Mouse (Mus musculus) intestine, embryonic 14.5 days (tissue): ENCODE measurements around the gene Hypm. TPM values are rescaled to one million over a fixed set of nuclear protein-coding genes. Genes with fewer than 3 reads are reported as not detected.

Experiments used
- ATAC-seq: fragments of 200-750 bp; cut with Nextera tagmentation; replicated peaks from 2 replicates; pipeline ENCODE4 v1.8.0; 2017; ENCODE audit warnings: low read depth, moderate number of reproducible peaks, moderate TSS enrichment, moderate library complexity; ENCODE audit not compliant: low FRiP score, low TSS enrichment
- DNase-seq: peaks from one replicate; pipeline ENCODE4 v3.0.0-alpha.2; 2018; ENCODE audit warnings: low spot score
- H3K27ac ChIP-seq: fragments of 300-500 bp; sonication (generic); 2 replicates; pipeline ENCODE4 v1.5.1; 2014; ENCODE audit warnings: low read depth, mild to moderate bottlenecking, control low read depth
- H3K27me3 ChIP-seq: fragments of 300-500 bp; sonication (generic); replicated peaks from 2 replicates; pipeline ENCODE4 v1.6.1; 2014; ENCODE audit warnings: low read length, control low read depth; ENCODE audit not compliant: control insufficient read depth, insufficient read depth
- H3K36me3 ChIP-seq: fragments of 300-500 bp; sonication (generic); 2 replicates; pipeline ENCODE4 v1.6.1; 2014; ENCODE audit warnings: low read length, control low read depth; ENCODE audit not compliant: control insufficient read depth, insufficient read depth
- H3K4me1 ChIP-seq: fragments of 300-500 bp; sonication (generic); replicated peaks from 2 replicates; pipeline ENCODE4 v1.6.1; 2014; ENCODE audit warnings: low read length, control low read depth, mixed read lengths; ENCODE audit not compliant: control insufficient read depth, insufficient read depth
- H3K4me2 ChIP-seq: fragments of 300-500 bp; sonication (generic); 2 replicates; pipeline ENCODE4 v1.6.1; 2014; ENCODE audit warnings: low read length
- H3K4me3 ChIP-seq: fragments of 300-500 bp; sonication (generic); 2 replicates; pipeline ENCODE4 v1.5.1; 2014; ENCODE audit warnings: low read depth, low read length, control low read depth, mixed read lengths
- H3K9ac ChIP-seq: fragments of 300-500 bp; sonication (generic); 2 replicates; pipeline ENCODE4 v1.6.1; 2014; ENCODE audit warnings: mild to moderate bottlenecking, low read length
- H3K9me3 ChIP-seq: fragments of 300-500 bp; sonication (generic); 2 replicates; pipeline ENCODE4 v1.6.1; 2016; ENCODE audit warnings: low read length, control low read depth; ENCODE audit not compliant: control insufficient read depth
- WGBS: fragments of 180-500 bp; shearing (Covaris S2); extraction: QIAGEN DNeasy Blood & Tissue Kit; methylation state at CpG from one replicate; pipeline ENCODE4 v1.1.7; 2014; 5-methylcytosine and 5-hydroxymethylcytosine counted together
- polyA plus RNA-seq: library from polyadenylated mRNA; unstranded; fragments of >200 nt; fragmentation: Nextera tagmentation; extraction: Ambion mirVana; gene quantifications from 2 replicates; pipeline ENCODE4 v1.2.1, GENCODE M21; 2014

Hypm gene
- not detected in 2 replicates for polyA plus RNA-seq

GRCm38 (mm10) chrX:9846628-9847027 lies at the start of gene Hypm:
TSS of gene Hypm (plus strand) at chrX:9846928.
- Histone ChIP-seq H3K36me3 (no peaks in the 10 kb centered on the region), H3K9ac (no peak within 1 kb of the TSS), H3K4me2 (no peak within 1 kb of the TSS), H3K4me3 (no peak within 1 kb of the TSS), H3K4me1 (no peaks in the 10 kb centered on the region), H3K27me3 (no peaks in the 10 kb centered on the region), H3K27ac (no peak within 1 kb of the TSS), H3K9me3 (no peaks in the 10 kb centered on the region)
- WGBS, result 76% methylated on average over 3 of the region's 3 CpGs
- ATAC-seq (no peak), DNase-seq (no peak)

GRCm38 (mm10) chrX:9810101-9810500 lies 36.6 kb upstream of the Hypm start:
- DNase-seq (no peak), ATAC-seq (no peak)
- no peaks in the 10 kb centered on the region for H3K27me3 ChIP-seq
- no peak overlapping the region for H3K9ac ChIP-seq
- H3K4me3 ChIP-seq, result no peak overlapping the region
- H3K4me1 ChIP-seq, result no peaks in the 10 kb centered on the region
- no peaks in the 10 kb centered on the region for H3K9me3 ChIP-seq
- 92% methylated on average over 1 of the region's 1 CpGs for WGBS
- H3K27ac ChIP-seq, result no peak overlapping the region
- H3K4me2 ChIP-seq, result no peak overlapping the region
- no peaks in the 10 kb centered on the region for H3K36me3 ChIP-seq

- DNase-seq, result no peak
- Histone ChIP-seq H3K4me3 (no peak overlapping the region), H3K27ac (no peak overlapping the region), H3K4me1 (no peaks in the 10 kb centered on the region), H3K4me2 (no peak overlapping the region), H3K9ac (no peak overlapping the region), H3K27me3 (no peaks in the 10 kb centered on the region), H3K36me3 (no peaks in the 10 kb centered on the region), H3K9me3 (no peaks in the 10 kb centered on the region)
- no peak for ATAC-seq
Observed at GRCm38 (mm10) chrX:9812469-9812868, 34.3 kb upstream of the Hypm start.

GRCm38 (mm10) chrX:9834779-9835178 lies 11.9 kb upstream of the Hypm start:
- Histone ChIP-seq H3K9ac (no peak overlapping the region), H3K36me3 (no peaks in the 10 kb centered on the region), H3K4me2 (no peak overlapping the region), H3K4me1 (no peaks in the 10 kb centered on the region), H3K27ac (no peak overlapping the region), H3K27me3 (no peaks in the 10 kb centered on the region), H3K4me3 (no peak overlapping the region), H3K9me3 (no peaks in the 10 kb centered on the region)
- ATAC-seq, result no peak
- 72% methylated on average over 2 of the region's 2 CpGs for WGBS
- no peak for DNase-seq

GRCm38 (mm10) chrX:9849403-9849802 lies 2.7 kb downstream of the Hypm start, which contains the start of gene H2al3:
TSS of gene H2al3 (plus strand) at chrX:9849703.
- no peak within 1 kb of the TSS for H3K4me2 ChIP-seq
- no peaks in the 10 kb centered on the region for H3K27me3 ChIP-seq
- H3K27ac ChIP-seq, result no peak within 1 kb of the TSS
- ATAC-seq (no peak), DNase-seq (no peak)
- 45% methylated on average over 1 of the region's 1 CpGs for WGBS
- H3K4me3 ChIP-seq, result no peak within 1 kb of the TSS
- H3K9ac ChIP-seq, result no peak within 1 kb of the TSS
- no peaks in the 10 kb centered on the region for H3K9me3 ChIP-seq
- H3K36me3 ChIP-seq, result no peaks in the 10 kb centered on the region
- no peaks in the 10 kb centered on the region for H3K4me1 ChIP-seq

GRCm38 (mm10) chrX:9861859-9862258 lies 15.1 kb downstream of the Hypm start:
- DNase-seq, result no peak

GRCm38 (mm10) chrX:9875519-9875918 lies 28.8 kb downstream of the Hypm start:
- Histone ChIP-seq H3K27ac (no peak overlapping the region), H3K27me3 (no peaks in the 10 kb centered on the region), H3K4me2 (no peak overlapping the region), H3K36me3 (no peaks in the 10 kb centered on the region), H3K4me1 (no peaks in the 10 kb centered on the region), H3K4me3 (no peak overlapping the region), H3K9me3 (no peaks in the 10 kb centered on the region), H3K9ac (no peak overlapping the region)
- WGBS, result 85% methylated on average over 2 of the region's 2 CpGs
- ATAC-seq (no peak), DNase-seq (no peak)

More at GRCm38 (mm10) chrX:9861859-9862258, 15.1 kb downstream of the Hypm start:
- H3K27me3 ChIP-seq, result no peaks in the 10 kb centered on the region
- H3K4me1 ChIP-seq, result no peaks in the 10 kb centered on the region
- no peak overlapping the region for H3K9ac ChIP-seq
- no peak for ATAC-seq
- 75% methylated on average over 2 of the region's 2 CpGs for WGBS
- no peak overlapping the region for H3K4me2 ChIP-seq
- H3K4me3 ChIP-seq, result no peak overlapping the region
- H3K27ac ChIP-seq, result no peak overlapping the region
- no peaks in the 10 kb centered on the region for H3K9me3 ChIP-seq
- H3K36me3 ChIP-seq, result no peaks in the 10 kb centered on the region

- 62% methylated on average over 2 of the region's 2 CpGs for WGBS
- no peak for DNase-seq
- no peak within 1 kb of the TSS for H3K27ac ChIP-seq
- H3K4me1 ChIP-seq, result no peaks in the 10 kb centered on the region
- no peak for ATAC-seq
- H3K4me2 ChIP-seq, result no peak within 1 kb of the TSS
- no peaks in the 10 kb centered on the region for H3K36me3 ChIP-seq
- no peak within 1 kb of the TSS for H3K9ac ChIP-seq
- no peaks in the 10 kb centered on the region for H3K9me3 ChIP-seq
- H3K4me3 ChIP-seq, result no peak within 1 kb of the TSS
- H3K27me3 ChIP-seq, result no peaks in the 10 kb centered on the region
Observed at GRCm38 (mm10) chrX:9885322-9885721, 38.6 kb downstream of the Hypm start, which contains the start of gene Sytl5. TSS of gene Sytl5 (plus strand) at chrX:9885622.
